Mouse (Mus musculus) adrenal gland, postnatal 4 days (tissue): ENCODE data around the gene Shc2. TPM values are rescaled to one million over a fixed set of nuclear protein-coding genes. Genes with fewer than 3 reads are reported as not detected.

Source experiments
- DNase-seq, 2 experiments: peaks; one replicate each; pipeline ENCODE4 v3.0.0; 2021 to 2022; ENCODE audit warnings: low spot score in 2 of 2, mixed read lengths in 2 of 2
- long read RNA-seq, 2 experiments: library from polyadenylated mRNA; stranded (forward); transcript quantifications; one replicate each; pipeline ENCODE4 v2.0.0; 2021
- total RNA-seq, 2 experiments: library from RNA; stranded (reverse); gene quantifications; 2 replicates each; pipeline ENCODE4 v1.2.3; 2021

Shc2 gene
- 10 to 100 TPM in 1 of 2 experiments, 1 to 10 TPM in 1; 8.9 to 13.3 TPM for total RNA-seq
- long read RNA-seq, experiment 1, transcript Shc2-201 (13 exons, 3,243 nt) = major isoform, 6 of 12 reads
- long read RNA-seq, experiment 1, partial matches to known transcripts = 0 of 12 reads
- long read RNA-seq, experiment 1, other reads (novel, unspliced or antisense) = 4 of 12 reads
- long read RNA-seq, experiment 2, transcript Shc2-201 (13 exons, 3,243 nt) = major isoform, 34 of 54 reads
- long read RNA-seq, experiment 2, partial matches to known transcripts = 5 of 54 reads
- long read RNA-seq, experiment 2, other reads (novel, unspliced or antisense) = 10 of 54 reads

- no peak for DNase-seq
These were observed at the start of gene Shc2 for GRCm38 (mm10) chr10:79637128-79638110. Shc2 (minus strand) TSS chr10:79637918.

DNA sequence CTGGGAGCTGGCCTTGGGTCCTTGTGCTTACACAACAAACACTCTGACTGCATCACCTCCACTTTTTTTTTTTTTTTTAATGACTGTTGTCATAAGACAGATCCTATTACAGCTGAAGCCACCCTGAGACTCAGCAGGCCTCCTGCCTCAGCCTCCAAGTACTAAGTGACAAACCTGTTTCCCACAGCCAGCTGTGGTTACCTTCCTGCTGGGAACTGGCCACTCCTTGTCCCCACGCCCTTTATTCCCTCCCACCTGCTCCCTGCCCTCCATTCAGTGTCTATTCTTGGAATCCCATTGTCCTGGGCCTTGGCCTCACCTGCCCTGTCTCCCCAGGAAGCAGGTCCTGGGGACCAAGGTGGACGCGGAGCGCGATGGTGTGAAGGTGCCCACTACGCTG is 49.8 kb upstream of the Shc2 start:
- DNase-seq = no peak

GRCm38 (mm10) chr10:79686691-79687090 is 49.0 kb upstream of the Shc2 start:
- no peak for DNase-seq

DNA sequence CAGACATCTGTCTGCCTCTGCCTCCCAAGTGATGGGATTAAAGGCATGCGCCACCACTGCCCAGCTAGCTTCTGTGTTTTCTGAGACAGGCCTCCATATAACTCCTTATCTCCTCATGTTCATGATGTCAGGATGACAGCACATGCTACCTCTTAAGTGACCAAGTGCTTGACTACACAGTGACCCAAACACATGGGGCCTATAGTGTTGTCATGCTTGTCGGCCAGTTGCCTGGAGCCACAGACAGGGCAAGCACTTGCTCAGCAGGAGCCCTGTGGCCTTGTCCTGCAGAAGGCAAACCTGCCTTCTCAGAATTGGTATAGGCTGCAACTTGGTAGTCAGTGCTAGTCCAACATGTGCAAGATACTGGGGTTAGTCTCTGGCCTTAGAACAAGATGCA is 48.5 kb upstream of the Shc2 start:
- DNase-seq = no peak

DNA sequence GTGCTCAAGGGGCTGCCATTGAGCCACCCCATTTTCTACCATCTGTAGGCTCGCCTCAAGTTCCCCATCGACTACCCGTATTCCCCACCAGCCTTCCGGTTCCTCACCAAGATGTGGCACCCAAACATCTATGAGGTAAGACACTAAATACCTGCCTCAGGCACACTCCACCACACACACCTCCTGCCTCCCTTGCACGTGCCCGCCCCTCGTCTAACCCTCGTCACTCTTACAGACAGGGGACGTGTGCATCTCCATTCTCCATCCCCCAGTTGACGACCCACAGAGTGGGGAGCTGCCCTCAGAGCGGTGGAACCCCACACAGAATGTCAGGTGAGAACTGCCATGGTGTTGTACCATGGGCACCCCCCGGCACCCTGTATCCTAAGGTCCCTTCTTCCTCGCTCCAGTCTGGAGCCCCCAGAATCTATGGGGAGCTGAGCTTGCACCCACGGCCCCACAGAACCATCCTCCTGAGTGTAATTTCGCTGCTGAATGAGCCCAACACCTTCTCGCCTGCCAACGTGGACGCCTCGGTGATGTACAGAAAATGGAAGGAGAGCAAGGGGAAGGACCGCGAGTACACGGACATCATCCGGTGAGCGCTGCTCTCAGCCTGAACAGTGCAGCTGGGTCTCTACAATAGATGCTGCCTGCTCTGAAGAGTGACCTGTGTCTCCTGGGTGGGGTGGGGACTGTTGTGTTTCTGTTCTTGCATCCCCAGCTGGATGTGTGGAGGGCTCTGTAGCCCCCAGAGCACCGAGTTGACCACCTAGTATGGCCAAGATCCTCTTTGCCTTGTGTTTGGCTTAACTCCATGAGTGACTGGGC is 47.3 kb upstream of the Shc2 start:
- no peak for DNase-seq

GRCm38 (mm10) chr10:79683726-79684640 is 46.3 kb upstream of the Shc2 start:
- DNase-seq = no peak

- DNase-seq = no peak
These were observed 45.3 kb upstream of the Shc2 start for GRCm38 (mm10) chr10:79682916-79683582.

DNA sequence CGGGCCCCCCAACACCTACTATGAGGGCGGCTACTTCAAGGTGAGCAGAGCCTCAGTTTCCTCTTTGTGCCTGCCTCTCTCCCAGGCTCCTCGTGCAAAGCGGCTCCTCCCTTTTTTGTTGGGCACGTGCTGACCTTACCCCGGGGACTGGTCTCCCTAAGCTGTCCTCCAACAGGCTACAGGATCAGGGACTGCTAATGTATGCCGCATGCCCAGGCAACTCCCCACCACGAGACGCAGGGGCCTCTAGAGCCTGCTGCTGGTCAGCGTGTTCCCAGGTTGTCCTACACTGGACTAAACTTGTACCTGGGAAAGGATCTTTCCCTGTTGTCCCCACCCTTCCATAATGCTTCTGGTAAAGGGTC is 44.8 kb upstream of the Shc2 start:
- DNase-seq = no peak

GRCm38 (mm10) chr10:79681591-79682245 is 44.0 kb upstream of the Shc2 start, which contains the start of gene Cdc34:
Cdc34 (plus strand) TSS chr10:79682195.
- peak; percentile 97 to 98 for DNase-seq

GRCm38 (mm10) chr10:79680606-79681495 is 43.1 kb upstream of the Shc2 start:
- DNase-seq = no peak

DNA sequence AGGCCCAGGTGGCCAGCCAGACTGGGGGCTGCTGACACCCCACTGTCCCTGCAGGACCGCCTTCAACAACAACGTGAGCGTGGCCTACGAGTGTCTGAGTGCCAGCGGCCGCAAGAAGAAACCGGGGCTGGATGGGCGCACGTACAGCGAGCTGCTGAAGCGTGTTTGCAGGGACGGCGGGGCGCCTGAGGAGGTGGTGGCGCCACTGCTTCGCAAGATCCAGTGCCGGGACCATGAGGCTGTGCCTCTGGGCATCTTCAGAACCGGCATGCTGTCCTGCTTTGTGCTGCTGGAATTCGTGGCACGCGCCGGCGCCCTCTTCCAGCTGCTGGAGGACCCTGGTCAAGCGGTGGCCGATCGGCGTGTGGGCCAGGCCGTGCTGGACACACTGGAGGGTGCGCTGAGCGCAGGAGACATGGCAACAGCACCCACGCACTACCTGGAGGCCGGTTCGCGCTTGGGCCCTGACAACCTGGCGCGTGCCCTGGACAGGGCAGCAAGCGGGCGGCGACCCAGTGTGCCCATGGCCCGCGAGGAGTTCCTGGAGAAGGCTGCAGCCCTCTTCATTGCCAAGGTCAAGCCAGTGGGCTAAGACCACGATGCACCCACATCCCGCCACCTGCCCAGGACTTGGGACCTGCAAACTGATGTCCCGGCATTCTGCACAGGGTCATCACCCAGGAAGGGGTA is 37.8 kb upstream of the Shc2 start:
- no peak for DNase-seq

- no peak for DNase-seq
These were observed 35.3 kb upstream of the Shc2 start for GRCm38 (mm10) chr10:79673054-79673453.

DNA sequence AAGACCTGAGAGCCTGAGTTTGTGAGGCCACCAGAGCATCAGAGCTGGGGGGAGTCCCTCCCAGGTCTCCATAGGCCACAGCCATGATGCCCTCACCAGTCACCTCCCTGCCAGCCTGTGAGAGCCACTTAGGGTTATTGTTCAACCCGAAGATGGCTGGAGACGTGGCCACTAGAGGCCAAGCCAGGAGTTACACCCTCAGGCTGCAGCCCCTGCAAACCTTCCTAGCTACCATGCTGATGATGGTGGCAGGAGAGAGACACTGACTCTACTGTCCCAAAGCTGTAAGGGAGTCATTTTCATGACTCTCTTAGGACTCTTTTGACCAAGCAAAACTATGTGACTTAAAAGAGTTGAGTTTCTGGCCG is 34.4 kb upstream of the Shc2 start:
- no peak for DNase-seq

DNA sequence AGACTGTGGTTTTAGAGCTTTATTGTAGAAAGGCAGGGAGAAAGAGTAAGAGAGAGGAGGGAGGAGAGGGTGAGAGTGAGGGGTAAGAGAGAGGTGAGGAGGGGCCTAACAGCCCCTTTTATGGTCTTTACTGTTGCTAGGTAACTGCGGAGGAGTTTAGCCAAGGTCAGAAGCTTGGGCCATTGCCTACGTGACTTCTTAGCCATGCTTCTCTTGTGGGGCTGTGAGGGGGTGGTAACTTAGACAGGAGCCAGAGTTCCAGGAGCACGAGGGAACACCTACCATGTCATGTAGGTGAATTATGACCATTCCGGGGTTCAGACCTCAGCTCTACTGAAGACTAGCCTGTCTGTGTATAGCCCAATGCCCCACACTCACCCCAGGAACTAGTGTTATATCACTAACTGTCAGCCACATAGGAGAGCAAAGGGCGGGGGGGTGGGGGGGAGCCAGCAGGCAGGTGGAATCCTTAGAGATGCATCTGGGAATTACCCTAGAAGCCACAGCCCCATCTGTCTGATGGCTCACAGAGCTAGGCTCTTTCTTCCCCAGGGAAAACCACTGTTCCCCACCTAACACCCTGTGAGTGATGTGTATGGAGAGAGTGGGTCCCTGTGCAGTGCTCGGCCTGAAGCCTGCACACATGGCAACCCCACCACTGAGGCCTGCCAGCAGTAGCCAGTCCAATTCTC is 33.8 kb upstream of the Shc2 start:
- DNase-seq = no peak

GRCm38 (mm10) chr10:79670071-79670888 is 32.6 kb upstream of the Shc2 start:
- DNase-seq = no peak

- DNase-seq = peak; percentile 40 to 43
These were observed 31.9 kb upstream of the Shc2 start for GRCm38 (mm10) chr10:79669576-79670057.
